30 mouse cellular contexts compared by ENCODE assay signal in the genomic region with DNA sequence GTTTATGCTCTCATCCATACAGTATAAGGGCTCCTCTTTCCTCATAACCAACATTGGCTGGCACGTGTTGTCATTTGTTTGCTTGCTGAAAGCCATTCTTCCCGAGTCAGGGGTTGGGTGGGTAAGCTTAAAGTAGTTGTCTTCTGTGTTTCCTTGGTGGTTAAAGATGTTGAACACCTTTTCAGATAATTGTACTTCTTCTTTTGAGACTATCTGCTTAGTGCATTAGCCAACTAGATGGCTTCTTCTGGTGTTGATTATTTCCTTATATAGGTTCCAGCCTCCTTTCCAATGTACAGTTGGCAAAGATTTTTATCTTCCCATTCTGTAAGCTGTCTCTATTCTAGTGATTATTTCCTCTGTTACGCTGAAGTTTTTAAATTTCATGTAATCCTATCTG.
"Had no signal": no experiment of that assay in that cellular context is flagged by ENCODE, and none has a peak within 500 bp of the region (broad histone marks: within the 10 kb centered on the region; RNA-seq: fewer than 3 reads in every experiment).

No protein-coding gene starts in this region.

- H3K9ac ChIP-seq: heart, embryonic 12.5 days; heart, embryonic 13.5 days; heart, embryonic 15.5 days; hindbrain, embryonic 12.5 days; hindbrain, embryonic 13.5 days; hindbrain, embryonic 14.5 days; hindbrain, embryonic 15.5 days; intestine, embryonic 15.5 days; kidney, embryonic 15.5 days had no signal

- H3K36me3 ChIP-seq: intestine, embryonic 15.5 days had no signal

- H3K4me1 ChIP-seq: heart, embryonic 10.5 days; heart, embryonic 12.5 days; heart, embryonic 13.5 days; heart, embryonic 15.5 days; hindbrain, embryonic 10.5 days; hindbrain, embryonic 12.5 days; hindbrain, embryonic 13.5 days; hindbrain, embryonic 15.5 days; intestine, embryonic 15.5 days; kidney, embryonic 15.5 days had no signal

- H3K4me3 ChIP-seq: heart, embryonic 10.5 days; heart, embryonic 12.5 days; heart, embryonic 13.5 days; heart, embryonic 15.5 days; hindbrain, embryonic 10.5 days; hindbrain, embryonic 12.5 days; hindbrain, embryonic 13.5 days; hindbrain, embryonic 15.5 days; intestine, embryonic 15.5 days; kidney, embryonic 15.5 days; layer of hippocampus, adult 2 months; left cerebral cortex, adult 2 months had no signal

- H3K27me3 ChIP-seq: heart, embryonic 12.5 days; heart, embryonic 13.5 days; heart, embryonic 15.5 days; hindbrain, embryonic 12.5 days; hindbrain, embryonic 13.5 days; hindbrain, embryonic 15.5 days; intestine, embryonic 15.5 days; kidney, embryonic 15.5 days had no signal

- H3K27ac ChIP-seq: heart, embryonic 10.5 days; heart, embryonic 13.5 days; heart, embryonic 15.5 days; hindbrain, embryonic 10.5 days; hindbrain, embryonic 12.5 days; hindbrain, embryonic 13.5 days; hindbrain, embryonic 14.5 days; hindbrain, embryonic 15.5 days; hindbrain, postnatal 0 days; intestine, embryonic 15.5 days; kidney, embryonic 15.5 days; kidney, postnatal 0 days; layer of hippocampus, adult 2 months; left cerebral cortex, adult 2 months had no signal

- H3K9me3 ChIP-seq: heart, embryonic 10.5 days; heart, embryonic 12.5 days; heart, embryonic 13.5 days; heart, embryonic 15.5 days; hindbrain, embryonic 10.5 days; hindbrain, embryonic 12.5 days; hindbrain, embryonic 13.5 days; hindbrain, embryonic 15.5 days; intestine, embryonic 15.5 days; kidney, embryonic 15.5 days had no signal

- DNase-seq: heart, postnatal 10 days; heart, postnatal 14 days; heart, postnatal 36 days; heart, postnatal 4 days; kidney, adult 11 months; kidney, adult 18-20 months; kidney, adult 2 months; kidney, adult 8-10 months; kidney, adult 9 months; kidney, postnatal 10 days; kidney, postnatal 14 days; kidney, postnatal 25 days; kidney, postnatal 4 days; layer of hippocampus, adult 9-11 months; layer of hippocampus, postnatal 36 days had no signal
